25 mouse cellular contexts compared by ENCODE assay signal in genomic region chr2:154937547-154938390, GRCm38 (mm10). TPM values are rescaled to one million over a fixed set of nuclear protein-coding genes. Genes with fewer than 3 reads are reported as not detected.
DNase-seq lines count a peak whose midpoint lies in the region; ATAC-seq and TF ChIP-seq lines count a peak whose summit lies in the region.
"Had no signal": no experiment of that assay in that cellular context is flagged by ENCODE, and none has a peak within 500 bp of the region (broad histone marks: within the 10 kb centered on the region; RNA-seq: fewer than 3 reads in every experiment).

No protein-coding gene starts in this region.

- no peaks in the 10 kb centered on the region for H3K36me3 ChIP-seq in heart, embryonic 11.5 days (ENCODE audit: control insufficient read depth, insufficient read depth, low read length)
- no peaks in the 10 kb centered on the region for H3K36me3 ChIP-seq in intestine, embryonic 16.5 days (ENCODE audit: control insufficient read depth, insufficient read depth, low read length)
- H3K36me3 ChIP-seq in hindbrain, embryonic 13.5 days: no peaks in the 10 kb centered on the region
- H3K36me3 ChIP-seq: forebrain, embryonic 10.5 days; heart, embryonic 12.5 days; heart, embryonic 15.5 days; hindbrain, embryonic 10.5 days had no signal

- no peaks in the 10 kb centered on the region for H3K27me3 ChIP-seq in heart, embryonic 11.5 days (ENCODE audit: control insufficient read depth, insufficient read depth, low read length)
- no peaks in the 10 kb centered on the region for H3K27me3 ChIP-seq in intestine, embryonic 16.5 days (replicated peaks; ENCODE audit: control insufficient read depth, insufficient read depth, low read length)
- no peaks in the 10 kb centered on the region for H3K27me3 ChIP-seq in hindbrain, embryonic 13.5 days

- no peaks in the 10 kb centered on the region for H3K9me3 ChIP-seq in heart, embryonic 11.5 days (replicated peaks; ENCODE audit: control insufficient read depth, low read length)
- H3K9me3 ChIP-seq in intestine, embryonic 16.5 days (ENCODE audit: control insufficient read depth, low read length): no peaks in the 10 kb centered on the region
- no peaks in the 10 kb centered on the region for H3K9me3 ChIP-seq in hindbrain, embryonic 13.5 days
- H3K9me3 ChIP-seq: forebrain, embryonic 10.5 days; forebrain, embryonic 13.5 days; heart, embryonic 12.5 days; heart, embryonic 15.5 days; hindbrain, embryonic 10.5 days had no signal

- no peak overlapping the region for H3K4me3 ChIP-seq in heart, embryonic 11.5 days (ENCODE audit: low read depth, low read length)
- no peak overlapping the region for H3K4me3 ChIP-seq in intestine, embryonic 16.5 days (ENCODE audit: low read length)
- H3K4me3 ChIP-seq in hindbrain, embryonic 13.5 days: no peak overlapping the region
- no peak overlapping the region for H3K4me3 ChIP-seq in gastrocnemius, adult 2 months
- H3K4me3 ChIP-seq: forebrain, embryonic 10.5 days; forebrain, embryonic 13.5 days; heart, embryonic 12.5 days; heart, embryonic 15.5 days; hindbrain, embryonic 10.5 days had no signal

- no peak overlapping the region for H3K27ac ChIP-seq in heart, embryonic 11.5 days (ENCODE audit: low read depth, low read length)
- no peak overlapping the region for H3K27ac ChIP-seq in intestine, embryonic 16.5 days (ENCODE audit: low read length)
- no peak overlapping the region for H3K27ac ChIP-seq in hindbrain, embryonic 13.5 days
- no peak overlapping the region for H3K27ac ChIP-seq in gastrocnemius, adult 2 months
- H3K27ac ChIP-seq: forebrain, embryonic 10.5 days; forebrain, embryonic 13.5 days; heart, embryonic 15.5 days; hindbrain, embryonic 10.5 days; hindbrain, embryonic 14.5 days; hindbrain, postnatal 0 days had no signal

- TF ChIP-seq CTCF in gastrocnemius, adult 2 months (IDR thresholded peaks at IDR 0.05): no peak

- 81% methylated on average over 8 of the region's 8 CpGs for WGBS in heart, embryonic 11.5 days (ENCODE audit: insufficient replicate concordance)
- WGBS in intestine, embryonic 16.5 days: 63% methylated on average over 8 of the region's 8 CpGs
- WGBS in hindbrain, embryonic 13.5 days: 90% methylated on average over 8 of the region's 8 CpGs

- no peak for ATAC-seq in heart, embryonic 11.5 days (replicated peaks; ENCODE audit: insufficient number of reproducible peaks, low FRiP score, low TSS enrichment)
- ATAC-seq in intestine, embryonic 16.5 days: peak; percentile 87
- ATAC-seq in hindbrain, embryonic 13.5 days (ENCODE audit: low FRiP score): no peak
- ATAC-seq: activated CD4-positive, CD25-positive, alpha-beta regulatory T cell, adult 4 months; forebrain, embryonic 13.5 days; forebrain, embryonic 16.5 days; hindbrain, postnatal 0 days; inflammation-experienced regulatory T-cells, adult 6 months had no signal

- DNase-seq in heart, adult 11 months: peak; percentile 40
- peak; percentile 10 for DNase-seq in brain, adult 2 months (ENCODE audit: low read depth, low spot score)
- no peak for DNase-seq in gastrocnemius, adult 2 months
- DNase-seq: adrenal gland, adult 8-10 months; adrenal gland, postnatal 25 days; cerebellum, adult 18-20 months; cerebellum, adult 9-10 months; cerebellum, postnatal 14 days; gastrocnemius, postnatal 10 days; gastrocnemius, postnatal 36 days; heart, postnatal 10 days; heart, postnatal 36 days had no signal

- no peaks in the 10 kb centered on the region; the same call in 1 of the 2 replicates for H3K4me1 ChIP-seq in heart, embryonic 11.5 days (ENCODE audit: control insufficient read depth, insufficient read depth, low read length)
- peaks cover 3% of the 10 kb centered on the region; the same call in 1 of the 2 replicates for H3K4me1 ChIP-seq in intestine, embryonic 16.5 days (ENCODE audit: control insufficient read depth, insufficient read depth, low read length)
- peaks cover 5% of the 10 kb centered on the region; the same call in 1 of the 2 replicates for H3K4me1 ChIP-seq in hindbrain, embryonic 13.5 days (replicated peaks)

- intact Hi-C loops in gastrocnemius, adult 2 months (cut with DNase I): no loop called here

- no peak overlapping the region for H3K4me2 ChIP-seq in heart, embryonic 11.5 days
- no peak overlapping the region for H3K4me2 ChIP-seq in intestine, embryonic 16.5 days (ENCODE audit: low read depth, low read length)
- H3K4me2 ChIP-seq in hindbrain, embryonic 13.5 days: no peak overlapping the region
- H3K4me2 ChIP-seq: forebrain, embryonic 13.5 days; heart, embryonic 12.5 days; heart, embryonic 15.5 days; hindbrain, embryonic 14.5 days had no signal

- no peak overlapping the region for H3K9ac ChIP-seq in heart, embryonic 11.5 days (ENCODE audit: low read depth, low read length)
- no peak overlapping the region for H3K9ac ChIP-seq in intestine, embryonic 16.5 days (ENCODE audit: low read depth, low read length)
- no peak overlapping the region for H3K9ac ChIP-seq in hindbrain, embryonic 13.5 days
- H3K9ac ChIP-seq: forebrain, embryonic 13.5 days; heart, embryonic 12.5 days; heart, embryonic 15.5 days; hindbrain, embryonic 14.5 days had no signal

RNA-seq across cellular contexts. Expression of gene Eif2s2, which starts 45.0 kb away (rescaled TPM):
- 103 and 109 TPM in 2 replicates for polyA plus RNA-seq in heart, embryonic 11.5 days (2014; fragmentation: Nextera tagmentation; extraction: Ambion mirVana)
- polyA plus RNA-seq in intestine, embryonic 16.5 days (2015; fragmentation: Nextera tagmentation; extraction: Ambion mirVana): 73.5 and 76.6 TPM in 2 replicates
- 83.9 and 87.3 TPM in 2 replicates for polyA plus RNA-seq in hindbrain, embryonic 13.5 days (2015; fragmentation: Nextera tagmentation; extraction: Ambion mirVana)
- 100 to 1,000 TPM; 125 TPM for total RNA-seq in gastrocnemius, adult 2 months (2021)
